ENCODE assay signal across 20 mouse cellular contexts in genomic region chr15:87333527-87333926, GRCm38 (mm10).
DNase-seq lines count a peak whose midpoint lies in the region; ATAC-seq and TF ChIP-seq lines count a peak whose summit lies in the region.
"Had no signal": no experiment of that assay in that cellular context is flagged by ENCODE, and none has a peak within 500 bp of the region (broad histone marks: within the 10 kb centered on the region; RNA-seq: fewer than 3 reads in every experiment).

No protein-coding gene starts in this region.

- intact Hi-C loops in gastrocnemius, adult 2 months (cut with DNase I), result no loop called here

- H3K36me3 ChIP-seq in forebrain, embryonic 14.5 days (ENCODE audit: control insufficient read depth, insufficient read depth, low read length), result no peaks in the 10 kb centered on the region
- H3K36me3 ChIP-seq in forebrain, embryonic 11.5 days (ENCODE audit: control insufficient read depth, insufficient read depth, low read length), result no peaks in the 10 kb centered on the region
- no peaks in the 10 kb centered on the region for H3K36me3 ChIP-seq in forebrain, postnatal 0 days (ENCODE audit: insufficient read depth)
- no peaks in the 10 kb centered on the region for H3K36me3 ChIP-seq in forebrain, embryonic 10.5 days (replicated peaks)
- H3K36me3 ChIP-seq: embryonic facial prominence, embryonic 13.5 days; embryonic facial prominence, embryonic 15.5 days had no signal

- H3K9ac ChIP-seq in forebrain, embryonic 14.5 days (ENCODE audit: low read length), result no peak overlapping the region
- no peak overlapping the region for H3K9ac ChIP-seq in forebrain, embryonic 11.5 days (ENCODE audit: low read length)
- H3K9ac ChIP-seq in forebrain, postnatal 0 days, result no peak overlapping the region
- H3K9ac ChIP-seq: embryonic facial prominence, embryonic 13.5 days; embryonic facial prominence, embryonic 15.5 days had no signal

- ATAC-seq in forebrain, embryonic 14.5 days, result no peak
- no peak for ATAC-seq in forebrain, embryonic 11.5 days (replicated peaks; ENCODE audit: low FRiP score)
- ATAC-seq in forebrain, postnatal 0 days, result peak; percentile 84; the same call in 1 of the 2 replicates

- no peak for TF ChIP-seq POLR2A in brain, embryonic 14.5 days (IDR thresholded peaks at IDR 0.05; ENCODE audit: borderline replicate concordance, extremely low read depth, insufficient read depth, insufficient read length, poor library complexity, severe bottlenecking)

- H3K4me1 ChIP-seq in forebrain, embryonic 14.5 days (ENCODE audit: control insufficient read depth, insufficient read depth, low read length), result peaks cover 10% of the 10 kb centered on the region
- H3K4me1 ChIP-seq in forebrain, embryonic 11.5 days (replicated peaks; ENCODE audit: control insufficient read depth, insufficient read depth, low read length), result no peaks in the 10 kb centered on the region
- H3K4me1 ChIP-seq in forebrain, postnatal 0 days (ENCODE audit: insufficient read depth), result peaks cover 8% of the 10 kb centered on the region; the same call in 1 of the 2 replicates
- H3K4me1 ChIP-seq in forebrain, embryonic 10.5 days, result no peaks in the 10 kb centered on the region
- H3K4me1 ChIP-seq: embryonic facial prominence, embryonic 15.5 days had no signal

- no peak overlapping the region for H3K4me2 ChIP-seq in forebrain, embryonic 14.5 days (ENCODE audit: low read length)
- H3K4me2 ChIP-seq in forebrain, embryonic 11.5 days (ENCODE audit: low read depth, low read length, severe bottlenecking), result no peak overlapping the region
- no peak overlapping the region for H3K4me2 ChIP-seq in forebrain, postnatal 0 days (ENCODE audit: low read depth)
- H3K4me2 ChIP-seq: embryonic facial prominence, embryonic 13.5 days; embryonic facial prominence, embryonic 15.5 days had no signal

- H3K27me3 ChIP-seq in forebrain, embryonic 14.5 days (replicated peaks; ENCODE audit: control insufficient read depth, insufficient read depth, low read length), result no peaks in the 10 kb centered on the region
- H3K27me3 ChIP-seq in forebrain, embryonic 11.5 days (ENCODE audit: control insufficient read depth, insufficient read depth, low read length), result no peaks in the 10 kb centered on the region
- H3K27me3 ChIP-seq in forebrain, postnatal 0 days (ENCODE audit: insufficient read depth, low read length), result no peaks in the 10 kb centered on the region
- H3K27me3 ChIP-seq in forebrain, embryonic 10.5 days (ENCODE audit: poor library complexity, severe bottlenecking), result no peaks in the 10 kb centered on the region
- H3K27me3 ChIP-seq: embryonic facial prominence, embryonic 13.5 days; embryonic facial prominence, embryonic 15.5 days had no signal

- 66% methylated on average over 4 of the region's 4 CpGs for WGBS in forebrain, embryonic 14.5 days
- WGBS in forebrain, embryonic 11.5 days, result 79% methylated on average over 4 of the region's 4 CpGs
- WGBS in forebrain, postnatal 0 days, result 50% methylated on average over 4 of the region's 4 CpGs
- WGBS in forebrain, embryonic 10.5 days, result 88% methylated on average over 4 of the region's 4 CpGs

- H3K27ac ChIP-seq in forebrain, embryonic 14.5 days (ENCODE audit: low read depth, low read length), result no peak overlapping the region
- H3K27ac ChIP-seq in forebrain, embryonic 11.5 days (ENCODE audit: low read depth, low read length), result no peak overlapping the region
- peak overlapping the region; percentile 42; the same call in 1 of the 2 replicates for H3K27ac ChIP-seq in forebrain, postnatal 0 days (ENCODE audit: low read depth, low read length)
- H3K27ac ChIP-seq in forebrain, embryonic 10.5 days, result no peak overlapping the region
- H3K27ac ChIP-seq in gastrocnemius, adult 2 months, result no peak overlapping the region
- H3K27ac ChIP-seq: embryonic facial prominence, embryonic 13.5 days; embryonic facial prominence, embryonic 15.5 days had no signal

- no peak overlapping the region for H3K4me3 ChIP-seq in forebrain, embryonic 14.5 days (ENCODE audit: low read depth, low read length)
- no peak overlapping the region for H3K4me3 ChIP-seq in forebrain, embryonic 11.5 days (ENCODE audit: low read depth, low read length)
- no peak overlapping the region for H3K4me3 ChIP-seq in forebrain, postnatal 0 days (ENCODE audit: low read depth, low read length)
- H3K4me3 ChIP-seq in forebrain, embryonic 10.5 days, result no peak overlapping the region
- H3K4me3 ChIP-seq in gastrocnemius, adult 2 months, result no peak overlapping the region
- H3K4me3 ChIP-seq: embryonic facial prominence, embryonic 13.5 days; embryonic facial prominence, embryonic 15.5 days; erythroblast, embryonic 14.5 days had no signal

- no peaks in the 10 kb centered on the region for H3K9me3 ChIP-seq in forebrain, embryonic 14.5 days (replicated peaks; ENCODE audit: control insufficient read depth, low read length)
- no peaks in the 10 kb centered on the region for H3K9me3 ChIP-seq in forebrain, embryonic 11.5 days (ENCODE audit: control insufficient read depth, low read length)
- H3K9me3 ChIP-seq in forebrain, postnatal 0 days (ENCODE audit: low read length), result no peaks in the 10 kb centered on the region
- no peaks in the 10 kb centered on the region for H3K9me3 ChIP-seq in forebrain, embryonic 10.5 days
- H3K9me3 ChIP-seq: embryonic facial prominence, embryonic 13.5 days; embryonic facial prominence, embryonic 15.5 days had no signal

- TF ChIP-seq CTCF in forebrain, postnatal 0 days (IDR thresholded peaks at IDR 0.05; ENCODE audit: low read depth), result no peak
- no peak for TF ChIP-seq CTCF in brain, embryonic 14.5 days (IDR thresholded peaks at IDR 0.05; ENCODE audit: borderline replicate concordance, extremely low read depth, insufficient read depth, insufficient read length)
- no peak for TF ChIP-seq CTCF in gastrocnemius, adult 2 months (IDR thresholded peaks at IDR 0.05)

- DNase-seq in forebrain, embryonic 14.5 days (ENCODE audit: low spot score), result peak; percentile 42
- no peak for DNase-seq in forebrain, embryonic 11.5 days (ENCODE audit: low spot score)
- DNase-seq in forebrain, postnatal 0 days, result peak; percentile 68
- DNase-seq in forebrain, embryonic 10.5 days (ENCODE audit: extremely low spot score, low spot score), result no peak
- peak; percentile 61 for DNase-seq in brain, adult 2 months (ENCODE audit: low read depth, low spot score)
- peak; percentile 57 for DNase-seq in brain, embryonic 14.5 days (ENCODE audit: low read depth)
- no peak for DNase-seq in gastrocnemius, adult 2 months
- DNase-seq: adrenal gland, adult 2 months; adrenal gland, postnatal 10 days; adrenal gland, postnatal 25 days; cerebellum, adult 11 months; cerebellum, adult 18-20 months; cerebellum, adult 8-10 months; cerebellum, adult 9-11 months; cerebellum, postnatal 14 days; cerebellum, postnatal 36 days; embryo, embryonic 11 days had no signal

Comparison
In these comparisons a context has a peak if more than half of its experiments do, and no peak if none do; other contexts are left out.
1. DNase-seq: peak in forebrain, embryonic 14.5 days (single experiment), forebrain, postnatal 0 days (single experiment), brain, adult 2 months (single experiment) and brain, embryonic 14.5 days (single experiment); none in forebrain, embryonic 11.5 days (single experiment), forebrain, embryonic 10.5 days (single experiment) and gastrocnemius, adult 2 months (single experiment).